Mouse (Mus musculus) spleen, postnatal 4 days (tissue): ENCODE measurements around the gene Vmac.

Experiments
- DNase-seq, 2 experiments: peaks; one replicate each; pipeline ENCODE4 v3.0.0; 2022; ENCODE audit warnings: low spot score in 2 of 2

Vmac gene

GRCm38 (mm10) chr17:56686801-56687200 lies 31.0 kb downstream of the Vmac start:
- no peak for DNase-seq

DNA sequence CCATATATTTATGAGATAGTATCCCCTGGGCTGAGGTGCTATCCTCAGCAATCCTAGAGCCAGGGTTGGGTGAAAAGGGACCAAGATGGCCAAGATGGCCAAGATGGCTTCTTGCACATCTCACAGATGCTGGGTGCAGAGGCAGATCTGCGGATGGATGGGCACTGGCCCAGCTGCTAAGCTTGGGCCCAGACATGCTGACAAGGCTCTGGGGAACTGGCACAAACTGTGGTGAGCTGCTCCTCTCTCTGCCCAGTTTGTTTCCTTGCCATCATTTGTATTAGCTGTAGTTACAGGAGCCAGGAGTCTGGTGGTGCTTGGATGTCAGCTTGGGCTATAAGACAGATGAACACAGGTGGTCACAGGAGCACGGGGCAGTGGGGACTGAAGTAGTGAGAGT lies 33.2 kb downstream of the Vmac start:
- no peak for DNase-seq

DNA sequence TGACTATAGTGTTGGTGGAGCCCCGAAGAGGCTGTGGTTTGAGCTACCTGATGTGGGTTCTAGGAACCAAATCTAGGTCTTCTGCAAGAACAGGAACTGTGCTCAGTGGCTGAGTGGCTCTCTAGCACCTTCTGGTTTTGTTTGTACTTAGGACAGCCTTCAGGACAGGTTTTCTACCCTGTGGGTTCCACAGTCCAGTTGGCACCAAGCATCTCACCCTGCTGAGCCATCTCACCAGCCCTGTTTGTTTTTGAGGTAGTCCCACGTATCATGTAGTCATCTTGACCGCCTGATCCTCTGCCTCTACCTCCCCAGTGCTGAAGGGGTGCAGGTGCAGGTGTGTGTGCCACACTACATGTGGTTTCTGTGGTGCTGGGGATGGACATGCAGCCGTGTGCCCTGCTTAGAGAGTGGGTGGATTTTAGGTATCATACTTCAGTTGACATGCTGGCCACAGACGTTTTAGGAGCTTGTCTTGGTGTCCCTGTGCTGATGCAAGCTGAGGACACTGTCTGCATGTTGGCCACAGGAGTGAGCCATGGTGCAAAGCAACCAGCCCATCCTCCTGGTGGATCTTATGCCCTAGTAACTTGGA lies 34.2 kb downstream of the Vmac start:
- no peak for DNase-seq

GRCm38 (mm10) chr17:56682880-56683279 lies 34.9 kb downstream of the Vmac start:
- no peak for DNase-seq

DNA sequence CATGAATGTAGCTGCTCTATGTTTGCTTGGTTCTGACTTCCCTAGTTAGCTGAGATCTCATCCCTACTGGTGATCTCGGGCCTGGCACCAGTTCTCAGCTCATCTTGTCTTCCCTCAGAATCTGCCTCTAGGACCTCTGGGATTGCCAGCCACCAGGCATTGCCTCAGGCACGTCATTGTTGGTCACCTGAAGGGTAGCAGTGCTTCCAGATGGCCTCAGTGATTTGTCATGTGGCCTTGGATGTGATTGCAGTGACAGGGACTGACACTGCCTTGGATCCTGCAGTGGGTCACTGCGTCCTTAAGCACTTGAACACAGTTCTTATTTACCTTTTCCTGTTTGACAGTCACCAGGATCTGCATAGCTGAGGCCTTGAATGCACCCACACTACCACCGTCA lies 36.0 kb downstream of the Vmac start:
- DNase-seq, result no peak

GRCm38 (mm10) chr17:56673647-56674416 lies 44.0 kb downstream of the Vmac start:
- peak; percentile 39 to 80 for DNase-seq

DNA sequence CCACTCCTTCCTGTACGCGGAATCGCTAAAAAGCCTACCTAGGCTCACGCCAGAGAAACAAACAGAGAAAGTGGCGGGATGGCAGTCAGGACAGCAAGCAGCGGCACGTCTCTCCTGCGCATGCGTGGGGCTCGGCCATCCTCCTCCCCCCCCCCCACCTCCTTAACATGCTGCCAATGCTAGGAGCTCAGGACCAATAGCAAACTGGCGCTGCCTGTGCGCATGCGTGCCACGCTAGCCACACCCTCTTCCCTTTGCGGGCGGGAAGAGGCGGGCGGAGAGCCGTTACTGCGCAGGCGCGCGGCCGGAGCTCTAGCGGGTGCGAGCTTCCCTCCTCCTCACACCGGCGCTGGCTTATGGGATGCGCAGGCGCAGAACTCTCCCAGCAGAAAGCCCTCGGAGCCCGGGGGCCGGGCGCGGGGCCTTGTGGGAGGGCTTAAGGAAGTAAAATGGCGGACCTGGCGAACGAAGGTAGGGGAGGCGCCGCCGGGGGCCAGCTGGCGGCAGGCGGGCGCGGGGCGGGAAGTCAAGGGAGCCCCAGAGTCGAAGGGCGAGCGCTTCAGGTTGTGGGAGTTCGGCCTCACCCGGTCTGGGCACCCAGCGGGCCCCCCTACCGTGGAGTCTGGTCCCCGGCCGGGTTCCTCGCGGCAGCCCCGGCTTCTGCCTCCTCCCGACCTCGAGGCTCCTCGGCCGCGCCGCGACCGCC lies 44.7 kb downstream of the Vmac start, which contains the start of gene Ranbp3:
TSS of gene Ranbp3 (plus strand) at position 354 of the 706 bp plus-strand sequence.
- peak; percentile 99 to 100 for DNase-seq

DNA sequence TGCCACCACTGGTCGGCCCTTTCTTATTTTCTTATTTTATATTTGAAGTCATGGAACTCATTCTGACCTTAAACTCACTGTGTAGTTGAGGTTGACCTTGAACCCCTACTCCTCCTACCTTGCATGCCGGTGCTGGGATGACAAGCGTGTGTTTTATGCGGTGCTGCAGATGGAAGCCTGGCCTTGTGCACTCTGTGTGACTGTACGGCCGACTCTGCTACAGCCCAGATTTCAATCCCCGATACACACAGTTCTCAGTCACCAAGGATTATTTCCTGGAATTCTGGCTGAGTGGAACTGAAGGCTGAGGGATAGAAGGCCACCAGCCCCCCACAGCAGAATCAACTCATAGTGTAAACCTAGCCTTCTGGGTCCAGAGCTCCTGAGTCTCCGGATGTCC lies 48.1 kb downstream of the Vmac start:
- DNase-seq, result no peak

- DNase-seq, result peak; percentile 76 to 95
Observed at GRCm38 (mm10) chr17:56668384-56669144, 49.3 kb downstream of the Vmac start.

DNA sequence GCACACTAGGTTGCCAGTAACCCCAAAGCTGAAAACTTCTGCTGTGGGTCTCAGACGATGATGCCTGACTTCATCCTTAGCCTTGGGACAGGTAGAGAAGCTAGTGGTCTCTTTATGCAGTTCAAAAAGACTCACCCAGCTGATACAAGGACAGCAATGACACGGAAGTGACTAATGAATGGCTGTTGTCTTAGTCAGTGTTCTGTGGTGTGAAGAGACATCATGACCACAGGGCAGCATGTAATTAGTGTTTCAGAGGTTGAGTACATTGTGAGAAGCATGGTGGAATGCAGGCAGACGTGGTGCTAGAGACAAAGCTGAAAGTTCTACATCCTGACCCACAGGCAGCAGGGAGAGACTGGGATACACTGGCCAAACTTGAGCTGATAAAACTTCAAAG lies 50.2 kb downstream of the Vmac start:
- DNase-seq, result no peak

GRCm38 (mm10) chr17:56666384-56666783 lies 51.4 kb downstream of the Vmac start:
- no peak for DNase-seq

DNA sequence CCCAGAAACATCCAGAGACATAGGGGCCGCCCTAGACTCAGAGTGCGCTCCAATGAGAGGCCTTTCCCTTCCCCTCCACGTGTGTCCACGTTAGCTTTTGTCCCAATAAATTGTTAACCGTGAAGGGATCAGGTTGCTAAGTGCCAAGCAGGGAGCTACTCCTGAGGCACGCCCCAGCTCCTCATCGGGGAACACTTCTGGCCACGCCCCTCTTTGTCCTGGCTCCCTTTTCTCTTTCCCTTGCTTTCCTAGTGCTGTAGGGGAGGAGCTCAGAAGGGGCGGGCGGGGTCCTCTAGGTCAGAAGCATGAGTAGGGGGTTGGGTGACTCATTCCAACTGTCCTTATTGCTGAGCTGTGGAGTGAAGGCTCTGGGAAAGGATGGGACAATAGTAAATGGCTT lies 53.5 kb downstream of the Vmac start:
- DNase-seq, result no peak
